Mouse (Mus musculus) MEL (cell line): ENCODE results near the gene Ccdc158. TPM values are rescaled to one million over a fixed set of nuclear protein-coding genes. Genes with fewer than 3 reads are reported as not detected.

Experiments used
- DNase-seq: peaks from one replicate; pipeline ENCODE4 v3.0.0; 2011; ENCODE audit warnings: low read depth, low spot score
- H3K27ac ChIP-seq: 2 replicates; pipeline ENCODE4 v1.5.1; 2012; ENCODE audit warnings: low read depth, mild to moderate bottlenecking, control low read depth, low read length, moderate library complexity; ENCODE audit not compliant: control insufficient read depth
- H3K27me3 ChIP-seq, 2 experiments: fragments of 150-350 bp in 1 of 2; sonication (generic) in 1 of 2; 2 replicates each; pipeline ENCODE4 v1.6.1; 2012; ENCODE audit warnings: low read length in 2 of 2, mild to moderate bottlenecking in 2 of 2, improper control_type of control experiment in 1 of 2, moderate library complexity in 1 of 2; ENCODE audit not compliant: insufficient read depth in 2 of 2, control insufficient read depth in 1 of 2
- H3K36me3 ChIP-seq, 2 experiments: 2 replicates each; pipeline ENCODE4 v1.6.1; 2012 to 2014; ENCODE audit warnings: low read length in 2 of 2, improper control_type of control experiment in 1 of 2, inconsistent platforms in 1 of 2, mild to moderate bottlenecking in 1 of 2; ENCODE audit not compliant: insufficient read depth in 2 of 2, control insufficient read depth in 1 of 2
- H3K4me1 ChIP-seq, 2 experiments: fragments of 150-350 bp in 1 of 2; sonication (generic) in 1 of 2; 2 replicates each; pipeline ENCODE4 v1.6.1; 2012; ENCODE audit warnings: low read length in 2 of 2, improper control_type of control experiment in 1 of 2, mild to moderate bottlenecking in 1 of 2; ENCODE audit not compliant: insufficient read depth in 2 of 2, control insufficient read depth in 1 of 2
- H3K4me3 ChIP-seq, 2 experiments: fragments of 150-350 bp in 1 of 2; sonication (generic) in 1 of 2; 2 replicates each; pipeline ENCODE4 v1.5.1; 2012; ENCODE audit warnings: low read depth in 2 of 2, low read length in 2 of 2, mild to moderate bottlenecking in 2 of 2, moderate library complexity in 2 of 2, control low read depth in 1 of 2, improper control_type of control experiment in 1 of 2; ENCODE audit not compliant: control insufficient read depth in 1 of 2, insufficient read depth in 1 of 2
- H3K79me2 ChIP-seq: 2 replicates; pipeline ENCODE4 v1.6.1; 2012; ENCODE audit warnings: mild to moderate bottlenecking, low read length, moderate library complexity; ENCODE audit not compliant: control insufficient read depth, poor library complexity, insufficient read depth
- H3K9ac ChIP-seq: 2 replicates; pipeline ENCODE4 v1.6.1; 2012; ENCODE audit warnings: low read depth, mild to moderate bottlenecking, control low read depth, low read length, moderate library complexity; ENCODE audit not compliant: control insufficient read depth, poor library complexity, severe bottlenecking
- H3K9me3 ChIP-seq: fragments of 150-350 bp; sonication (generic); replicated peaks from 2 replicates; pipeline ENCODE4 v1.6.1; 2012; ENCODE audit warnings: mild to moderate bottlenecking, low read length, improper control_type of control experiment, moderate library complexity; ENCODE audit not compliant: insufficient read depth
- CHD2 ChIP-seq: IDR thresholded peaks from 2 replicates; pipeline ENCODE4 v1.6.1; 2011; ENCODE audit warnings: low read length, improper control_type of control experiment
- ELF1 ChIP-seq: IDR thresholded peaks from 2 replicates; pipeline ENCODE4 v1.6.1; 2014; ENCODE audit warnings: low read depth, mild to moderate bottlenecking, inconsistent platforms, low read length, improper control_type of control experiment, moderate library complexity
- GABPA ChIP-seq: IDR thresholded peaks from 2 replicates; pipeline ENCODE4 v1.6.1; 2012; ENCODE audit warnings: low read depth, mild to moderate bottlenecking, inconsistent platforms, low read length, improper control_type of control experiment, moderate library complexity
- GATA1 ChIP-seq: IDR thresholded peaks from 2 replicates; pipeline ENCODE4 v1.6.1; 2011; ENCODE audit warnings: low read depth, low read length, improper control_type of control experiment
- MAX ChIP-seq: IDR thresholded peaks from 2 replicates; pipeline ENCODE4 v1.6.1; 2011; ENCODE audit warnings: low read length, improper control_type of control experiment
- MXI1 ChIP-seq: IDR thresholded peaks from 2 replicates; pipeline ENCODE4 v1.6.1; 2011; ENCODE audit warnings: mild to moderate bottlenecking, low read depth, low read length, improper control_type of control experiment
- MYB ChIP-seq: IDR thresholded peaks from 2 replicates; pipeline ENCODE4 v1.6.1; 2011; ENCODE audit warnings: mild to moderate bottlenecking, low read depth, low read length, improper control_type of control experiment
- NELFE ChIP-seq: IDR thresholded peaks from 2 replicates; pipeline ENCODE4 v1.6.1; 2011; ENCODE audit warnings: low read depth, low read length, improper control_type of control experiment
- POLR2A ChIP-seq, 2 experiments: IDR thresholded peaks; 2 replicates each; pipeline ENCODE4 v1.6.1; 2011 to 2012; ENCODE audit warnings: low read length in 2 of 2, mild to moderate bottlenecking in 2 of 2, control low read depth in 1 of 2, improper control_type of control experiment in 1 of 2, low read depth in 1 of 2, moderate library complexity in 1 of 2; ENCODE audit not compliant: control insufficient read depth in 1 of 2, insufficient read depth in 1 of 2, poor library complexity in 1 of 2
- RAD21 ChIP-seq: IDR thresholded peaks from 2 replicates; pipeline ENCODE4 v1.6.1; 2011; ENCODE audit warnings: mild to moderate bottlenecking, low read depth, low read length, improper control_type of control experiment
- RCOR1 ChIP-seq: IDR thresholded peaks from 2 replicates; pipeline ENCODE4 v1.6.1; 2012; ENCODE audit warnings: low read depth, mild to moderate bottlenecking, inconsistent platforms, low read length, improper control_type of control experiment
- SIN3A ChIP-seq: IDR thresholded peaks from 2 replicates; pipeline ENCODE4 v1.6.1; 2012; ENCODE audit warnings: low read length, improper control_type of control experiment, inconsistent platforms
- TBP ChIP-seq: IDR thresholded peaks from 2 replicates; pipeline ENCODE4 v1.8.0; 2011; ENCODE audit warnings: low read depth, low read length, improper control_type of control experiment
- USF1 ChIP-seq: IDR thresholded peaks from 2 replicates; pipeline ENCODE4 v1.6.1; 2014; ENCODE audit warnings: low read depth, mild to moderate bottlenecking, inconsistent platforms, low read length, improper control_type of control experiment, moderate library complexity
- USF2 ChIP-seq, 2 experiments: IDR thresholded peaks; 2 replicates each; pipeline ENCODE4 v1.6.1; 2011 to 2012; ENCODE audit warnings: improper control_type of control experiment in 2 of 2, low read length in 2 of 2, borderline replicate concordance in 1 of 2, inconsistent platforms in 1 of 2, low read depth in 1 of 2, mild to moderate bottlenecking in 1 of 2; ENCODE audit not compliant: insufficient read depth in 1 of 2
- ZC3H11A ChIP-seq: IDR thresholded peaks from 2 replicates; pipeline ENCODE4 v1.6.1; 2012; ENCODE audit warnings: low read depth, mild to moderate bottlenecking, inconsistent platforms, low read length, improper control_type of control experiment
- ZKSCAN1 ChIP-seq: IDR thresholded peaks from 2 replicates; pipeline ENCODE4 v1.6.1; 2012; ENCODE audit warnings: low read depth, mild to moderate bottlenecking, inconsistent platforms, low read length, improper control_type of control experiment, moderate library complexity
- ZMIZ1 ChIP-seq: IDR thresholded peaks from 2 replicates; pipeline ENCODE4 v1.6.1; 2012; ENCODE audit warnings: low read depth, mild to moderate bottlenecking, inconsistent platforms, low read length, improper control_type of control experiment, moderate library complexity
- ZNF384 ChIP-seq: IDR thresholded peaks from 2 replicates; pipeline ENCODE4 v1.6.1; 2012; ENCODE audit warnings: low read depth, mild to moderate bottlenecking, inconsistent platforms, low read length, improper control_type of control experiment
- polyA plus RNA-seq, 2 experiments: library from polyadenylated mRNA; stranded (reverse) in 1 of 2; unstranded in 1 of 2; fragments of >175 nt in 1 of 2; fragments of >200 nt in 1 of 2; gene quantifications; 2 replicates each; pipeline versions ENCODE4 v1.2.1 to v1.2.4; 2012; ENCODE audit warnings: low replicate concordance in 2 of 2, low read depth in 1 of 2; ENCODE audit not compliant: insufficient read length in 2 of 2, insufficient read depth in 1 of 2, missing spikeins in 1 of 2
- total RNA-seq: library from RNA; depleted of rRNA; stranded (reverse); fragments of 300-350 nt; gene quantifications from 2 replicates; pipeline ENCODE4 v1.2.3, GENCODE M21; 2012

Ccdc158 gene
- total and polyA plus RNA-seq, 3 experiments: 0.28 TPM; not detected in 2

DNA sequence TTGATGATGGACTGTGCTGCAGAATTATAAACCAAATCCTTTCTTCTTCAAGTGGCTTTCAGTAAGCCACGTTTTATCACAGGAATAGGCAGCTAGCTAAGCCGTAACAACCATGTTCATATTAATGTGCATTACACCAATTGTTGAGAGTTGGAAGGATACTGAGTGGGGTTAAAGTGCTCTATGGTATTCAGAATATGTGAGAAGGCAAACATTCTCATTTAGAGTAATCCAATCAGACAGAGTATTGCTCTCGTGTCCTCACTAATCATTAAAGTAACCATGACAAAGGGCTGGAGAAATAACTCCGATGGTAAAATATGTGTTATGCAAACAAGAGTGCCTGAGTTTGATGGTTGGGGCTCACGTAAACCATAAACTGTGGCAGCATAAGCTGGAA, 53.2 kb downstream of the Ccdc158 start:
- no peaks in the 10 kb centered on the region for H3K4me1 ChIP-seq
- no peaks in the 10 kb centered on the region for H3K9me3 ChIP-seq
- DNase-seq: no peak
- H3K36me3 ChIP-seq: no peaks in the 10 kb centered on the region
- no peaks in the 10 kb centered on the region for H3K27me3 ChIP-seq
- no peak overlapping the region for H3K4me3 ChIP-seq
- no peak overlapping the region for H3K9ac ChIP-seq
- H3K79me2 ChIP-seq: no peaks in the 10 kb centered on the region
- TF ChIP-seq ZMIZ1 (no peak), USF2 (IDR thresholded peaks at IDR 0.05; ENCODE audit: borderline replicate concordance in 1 of 2, insufficient read depth in 1 of 2, low read depth in 1 of 2, low read length in 2 of 2) (no peak), TBP (no peak), NELFE (no peak), ELF1 (no peak), USF1 (no peak), GATA1 (no peak), SIN3A (no peak), POLR2A (IDR thresholded peaks at IDR 0.05; ENCODE audit: control insufficient read depth in 1 of 2, insufficient read depth in 1 of 2, low read depth in 1 of 2, low read length in 2 of 2, poor library complexity in 1 of 2) (no peak), ZNF384 (no peak), MYB (no peak), MXI1 (no peak), GABPA (no peak), ZKSCAN1 (no peak)
- no peak overlapping the region for H3K27ac ChIP-seq

DNA sequence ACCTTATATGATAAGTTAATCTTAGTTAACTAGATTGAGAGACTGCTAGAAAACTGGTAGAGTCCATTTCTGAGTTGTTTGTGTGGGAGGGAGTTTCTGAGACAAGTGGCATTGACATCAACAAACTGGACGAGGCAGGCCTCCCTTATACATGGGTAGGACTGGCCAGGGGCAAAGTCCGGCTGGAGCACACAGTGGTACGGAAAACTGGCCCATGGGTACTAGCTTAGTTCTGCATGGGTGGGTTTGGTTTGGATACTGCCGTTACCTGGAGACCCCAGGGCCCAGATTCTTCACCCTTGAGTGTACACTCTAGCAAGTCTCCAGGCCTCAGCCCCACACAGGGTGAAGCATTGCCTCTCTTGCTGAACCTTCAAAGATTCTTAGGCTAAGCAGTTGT, 62.3 kb downstream of the Ccdc158 start:
- Histone ChIP-seq H3K27ac (no peak overlapping the region), H3K4me3 (no peak overlapping the region), H3K79me2 (no peaks in the 10 kb centered on the region), H3K4me1 (no peaks in the 10 kb centered on the region), H3K9me3 (no peaks in the 10 kb centered on the region), H3K36me3 (no peaks in the 10 kb centered on the region), H3K27me3 (no peaks in the 10 kb centered on the region), H3K9ac (no peak overlapping the region)
- DNase-seq: no peak
- TF ChIP-seq MAX (no peak), ZC3H11A (no peak), RAD21 (no peak), NELFE (no peak), CHD2 (no peak), RCOR1 (no peak)
